Mouse (Mus musculus): ENCODE measurements around the gene Dock9.

DNA sequence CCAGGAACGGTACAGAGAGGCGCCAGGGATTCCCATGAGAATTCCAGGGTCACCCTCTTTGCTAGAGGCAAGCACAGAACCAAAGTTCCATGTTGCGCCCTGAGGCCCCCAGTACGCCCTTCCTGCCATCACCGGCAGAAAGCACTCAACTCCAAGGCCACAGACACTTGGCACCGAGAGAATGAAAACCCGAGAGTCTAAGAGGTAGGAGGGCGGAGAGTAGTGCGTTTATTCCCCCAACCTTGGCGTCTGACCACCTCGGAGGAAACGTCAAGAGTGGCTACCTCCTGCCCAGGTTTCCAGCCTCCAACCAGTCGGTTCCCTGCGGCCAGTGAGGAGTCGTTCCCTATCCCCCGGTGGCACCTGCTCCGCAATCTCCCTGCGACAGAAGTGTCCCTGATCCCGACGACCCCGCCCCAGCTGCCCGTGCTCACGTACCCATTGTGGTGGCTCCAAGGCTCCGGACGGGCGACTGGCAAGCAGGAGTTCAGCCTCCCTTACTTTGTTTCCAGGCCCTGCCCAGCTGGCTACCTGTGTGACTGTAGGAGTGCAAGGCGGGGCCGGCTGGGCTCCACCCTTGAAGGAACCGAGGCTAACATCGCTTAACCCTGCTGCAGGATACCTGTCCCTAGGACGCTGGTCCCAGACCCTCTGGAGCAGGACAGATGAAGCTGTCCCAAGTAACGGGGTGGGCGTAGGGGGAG lies 292.7 kb downstream of the Dock9 start, which contains the start of gene Slc15a1:
- TF ChIP-seq CTCF (IDR thresholded peaks at IDR 0.05; ENCODE audit: low read depth, low read length) (no peak), POLR2A (IDR thresholded peaks at IDR 0.05; ENCODE audit: borderline replicate concordance, low read depth, low read length) (no peak)
